Mouse (Mus musculus) spleen, adult 2 months (tissue): Measurements from ENCODE around the gene S100a2. TPM values are rescaled to one million over a fixed set of nuclear protein-coding genes. Genes with fewer than 3 reads are reported as not detected.

Experiments
- DNase-seq, 2 experiments: peaks; one replicate each; pipeline versions ENCODE4 v3.0.0 to v3.0.0-alpha.2; 2012 to 2021; ENCODE audit warnings: low spot score in 2 of 2, low read depth in 1 of 2
- H3K27ac ChIP-seq: fragments of 200-500 bp; 2 replicates; pipeline ENCODE4 v1.5.1; 2012; ENCODE audit warnings: low read length, inconsistent platforms; ENCODE audit not compliant: insufficient read depth
- H3K27me3 ChIP-seq: fragments of 200-500 bp; 2 replicates; pipeline ENCODE4 v1.6.1; 2012; ENCODE audit warnings: mild to moderate bottlenecking, moderate library complexity, low read length, inconsistent platforms; ENCODE audit not compliant: control insufficient read depth, insufficient read depth
- H3K36me3 ChIP-seq: fragments of 200-500 bp; 2 replicates; pipeline ENCODE4 v1.6.1; 2012; ENCODE audit warnings: mild to moderate bottlenecking, low read length, inconsistent platforms; ENCODE audit not compliant: control insufficient read depth, insufficient read depth
- H3K4me1 ChIP-seq: fragments of 200-500 bp; 2 replicates; pipeline ENCODE4 v1.6.1; 2011; ENCODE audit warnings: inconsistent platforms; ENCODE audit not compliant: control insufficient read depth, insufficient read depth, insufficient read length
- H3K4me3 ChIP-seq: fragments of 200-500 bp; 2 replicates; pipeline ENCODE4 v1.5.1; 2011; ENCODE audit warnings: mild to moderate bottlenecking, inconsistent platforms; ENCODE audit not compliant: insufficient read depth, insufficient read length; ENCODE audit errors: extremely low read depth
- CTCF ChIP-seq: fragments of 200-500 bp; IDR thresholded peaks from 2 replicates; pipeline ENCODE4 v1.5.1; 2011; ENCODE audit warnings: mild to moderate bottlenecking, inconsistent platforms; ENCODE audit not compliant: insufficient read depth, insufficient read length, insufficient replicate concordance; ENCODE audit errors: extremely low read depth
- POLR2A ChIP-seq: fragments of 200-500 bp; IDR thresholded peaks from 2 replicates; pipeline ENCODE4 v1.6.1; 2011; ENCODE audit warnings: low read depth, low read length, inconsistent platforms
- WGBS: fragments of 180-500 bp; shearing (Covaris S2); methylation state at CpG from one replicate; pipeline ENCODE4 v1.1.7; 2018; 5-methylcytosine and 5-hydroxymethylcytosine counted together
- polyA plus RNA-seq: library from polyadenylated mRNA; depleted of rRNA; stranded (reverse); fragments of >200 nt; gene quantifications from 2 replicates; pipeline ENCODE4 v1.2.3, GENCODE M21; 2012

S100a2 gene
- polyA plus RNA-seq, 1 experiment = not detected

GRCm38 (mm10) chr3:90574691-90575090, 15.4 kb upstream of the S100a2 start:
- DNase-seq = no peak
- H3K4me3 ChIP-seq = no peak overlapping the region
- 85% methylated on average over 5 of the region's 5 CpGs for WGBS
- H3K36me3 ChIP-seq = no peaks in the 10 kb centered on the region
- H3K27me3 ChIP-seq = no peaks in the 10 kb centered on the region
- no peaks in the 10 kb centered on the region for H3K4me1 ChIP-seq
- no peak for TF ChIP-seq POLR2A
- TF ChIP-seq CTCF = no peak
- H3K27ac ChIP-seq = no peak overlapping the region

- H3K4me1 ChIP-seq = no peaks in the 10 kb centered on the region
- no peak overlapping the region for H3K27ac ChIP-seq
- no peaks in the 10 kb centered on the region for H3K27me3 ChIP-seq
- TF ChIP-seq POLR2A (no peak), CTCF (no peak)
- H3K36me3 ChIP-seq = no peaks in the 10 kb centered on the region
- 72% methylated on average over 3 of the region's 3 CpGs for WGBS
- H3K4me3 ChIP-seq = no peak overlapping the region
- no peak for DNase-seq
These were observed 14.7 kb upstream of the S100a2 start for GRCm38 (mm10) chr3:90575320-90575719.

DNA sequence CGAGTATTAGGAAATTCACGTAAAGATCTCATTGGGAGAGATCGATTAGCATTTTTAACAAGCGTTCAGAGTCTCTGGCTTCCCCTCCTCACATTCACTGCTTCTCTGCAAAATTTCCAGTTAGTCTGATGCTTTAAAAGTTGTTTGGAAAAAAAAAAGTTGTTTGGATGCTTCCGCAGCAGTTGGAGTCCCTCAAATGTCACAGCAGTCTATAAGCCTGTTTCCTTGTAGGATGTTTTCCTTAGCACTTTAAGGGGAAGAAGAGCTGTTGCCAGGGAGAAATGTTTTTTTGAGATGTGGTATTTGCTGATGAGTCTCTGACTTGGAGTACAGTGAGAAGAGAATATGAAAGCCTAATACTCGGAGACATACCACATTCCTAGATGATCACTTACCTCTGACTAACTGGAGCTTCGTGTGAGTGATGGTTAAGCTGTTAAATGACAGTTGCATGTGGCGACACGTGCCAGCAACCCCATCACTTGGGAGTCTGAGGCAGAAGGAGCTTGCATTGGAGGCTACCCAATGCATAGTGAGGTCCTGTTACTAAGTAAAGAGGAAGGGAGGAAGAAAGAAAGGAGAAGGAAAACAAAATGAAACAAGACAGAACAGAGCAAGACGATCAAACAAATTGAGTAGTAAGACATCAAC, 13.6 kb upstream of the S100a2 start:
- DNase-seq = no peak
- Histone ChIP-seq H3K27me3 (no peaks in the 10 kb centered on the region), H3K4me3 (no peak overlapping the region), H3K36me3 (no peaks in the 10 kb centered on the region), H3K27ac (no peak overlapping the region), H3K4me1 (no peaks in the 10 kb centered on the region)
- TF ChIP-seq POLR2A (no peak), CTCF (no peak)
- 83% methylated on average over 10 of the region's 10 CpGs for WGBS

GRCm38 (mm10) chr3:90579433-90579832, 10.6 kb upstream of the S100a2 start:
- no peak for TF ChIP-seq CTCF
- no peak for TF ChIP-seq POLR2A
- no peak for DNase-seq
- Histone ChIP-seq H3K4me1 (peaks cover 3% of the 10 kb centered on the region; the same call in 1 of the 2 replicates), H3K36me3 (no peaks in the 10 kb centered on the region), H3K4me3 (no peak overlapping the region), H3K27ac (no peak overlapping the region), H3K27me3 (no peaks in the 10 kb centered on the region)
- WGBS = 90% methylated on average over 7 of the region's 7 CpGs

- DNase-seq = no peak
- no peaks in the 10 kb centered on the region for H3K36me3 ChIP-seq
- H3K27me3 ChIP-seq = no peaks in the 10 kb centered on the region
- 95% methylated on average over 5 of the region's 5 CpGs for WGBS
- TF ChIP-seq POLR2A (no peak), CTCF (no peak)
- H3K27ac ChIP-seq = no peak overlapping the region
- peaks cover 8% of the 10 kb centered on the region; the same call in 1 of the 2 replicates for H3K4me1 ChIP-seq
- no peak overlapping the region for H3K4me3 ChIP-seq
These were observed 8.9 kb upstream of the S100a2 start for GRCm38 (mm10) chr3:90581141-90581540.

GRCm38 (mm10) chr3:90582156-90582555, 7.9 kb upstream of the S100a2 start:
- TF ChIP-seq POLR2A (no peak), CTCF (no peak)
- Histone ChIP-seq H3K4me1 (peaks cover 17% of the 10 kb centered on the region; the same call in 1 of the 2 replicates), H3K27me3 (no peaks in the 10 kb centered on the region), H3K27ac (no peak overlapping the region), H3K36me3 (no peaks in the 10 kb centered on the region), H3K4me3 (no peak overlapping the region)
- 98% methylated on average over 1 of the region's 1 CpGs for WGBS
- DNase-seq = no peak

GRCm38 (mm10) chr3:90582556-90582955, 7.5 kb upstream of the S100a2 start:
- Histone ChIP-seq H3K36me3 (no peaks in the 10 kb centered on the region), H3K4me3 (no peak overlapping the region), H3K4me1 (peaks cover 20% of the 10 kb centered on the region; the same call in 1 of the 2 replicates), H3K27ac (no peak overlapping the region), H3K27me3 (no peaks in the 10 kb centered on the region)
- 92% methylated on average over 4 of the region's 4 CpGs for WGBS
- TF ChIP-seq CTCF (no peak), POLR2A (no peak)
- no peak for DNase-seq
